Mouse (Mus musculus) liver, postnatal 0 days (tissue): Measurements from ENCODE around the gene Pck2.

Experiments used
- CTCF ChIP-seq: sonication (generic); IDR thresholded peaks from 2 replicates; pipeline ENCODE4 v1.5.1; 2016; ENCODE audit warnings: antibody characterized with exemption, low read depth
- EP300 ChIP-seq: IDR thresholded peaks from 2 replicates; pipeline ENCODE4 v1.6.1; 2016; ENCODE audit warnings: antibody characterized with exemption, low read depth, mild to moderate bottlenecking

- no peak for TF ChIP-seq CTCF
- TF ChIP-seq EP300, result no peak
Measured at GRCm38 (mm10) chr14:55524062-55524461, 16.0 kb upstream of the Pck2 start.
